Mouse (Mus musculus): ENCODE data around the gene Itga7. TPM values are rescaled to one million over a fixed set of nuclear protein-coding genes. Genes with fewer than 3 reads are reported as not detected.

Itga7 gene
- 0.66 and 0.70 TPM in 2 replicates for polyA plus RNA-seq (2015; fragmentation: Nextera tagmentation; extraction: Ambion mirVana)

GRCm38 (mm10) chr10:128933574-128933973 is at the start of gene Itga7:
Gene Itga7, plus strand, starts transcription at chr10:128933818.
- 0 out of 2 replicates have a peak within 1 kb of the TSS, but pooled peaks have one; percentile 11 for H3K9ac ChIP-seq (replicated peaks)
- H3K4me3 ChIP-seq (ENCODE audit: low read depth, low read length), result peak within 1 kb of the TSS; percentile 37
- H3K27ac ChIP-seq (ENCODE audit: low read depth), result no peak within 1 kb of the TSS
- 0 out of 2 replicates have a peak, but pooled peaks cover 4% of the 10 kb centered on the region for H3K4me1 ChIP-seq (ENCODE audit: insufficient read depth)
- DNase-seq (peak; percentile 52), ATAC-seq (no peak)
- H3K27me3 ChIP-seq (ENCODE audit: insufficient read depth, low read length), result peaks cover 58% of the 10 kb centered on the region
- peak within 1 kb of the TSS; percentile 60 for H3K4me2 ChIP-seq (ENCODE audit: low read depth, low read length)
- H3K36me3 ChIP-seq (replicated peaks; ENCODE audit: insufficient read depth, low read length), result no peaks in the 10 kb centered on the region
- H3K9me3 ChIP-seq (ENCODE audit: low read length), result no peaks in the 10 kb centered on the region
- WGBS (ENCODE audit: insufficient replicate concordance), result under 1% methylated on average over 26 of the region's 26 CpGs
- no peak for TF ChIP-seq EP300 (IDR thresholded peaks at IDR 0.05; ENCODE audit: low read depth)

GRCm38 (mm10) chr10:128888941-128889827 is 44.4 kb upstream of the Itga7 start:
- H3K4me3 ChIP-seq (ENCODE audit: low read depth, low read length), result 0 out of 2 replicates have a peak overlapping the region, but pooled peaks have one; percentile 10
- H3K27me3 ChIP-seq (ENCODE audit: insufficient read depth, low read length), result peaks cover 32% of the 10 kb centered on the region
- H3K4me1 ChIP-seq (ENCODE audit: insufficient read depth), result peaks cover 14% of the 10 kb centered on the region
- TF ChIP-seq CTCF (IDR thresholded peaks at IDR 0.05; ENCODE audit: low read depth), result no peak
- TF ChIP-seq EP300 (IDR thresholded peaks at IDR 0.05; ENCODE audit: low read depth), result no peak
- DNase-seq, result no peak
- H3K9me3 ChIP-seq (ENCODE audit: low read length), result no peaks in the 10 kb centered on the region
- H3K27ac ChIP-seq (ENCODE audit: low read depth), result no peak overlapping the region
- peak; percentile 64 for ATAC-seq
- H3K9ac ChIP-seq (replicated peaks), result no peak overlapping the region; the same call in 1 of the 2 replicates
- WGBS (ENCODE audit: insufficient replicate concordance), result 7% methylated on average over 7 of the region's 7 CpGs
- H3K4me2 ChIP-seq (ENCODE audit: low read depth, low read length), result peak overlapping the region; percentile 38
- no peaks in the 10 kb centered on the region for H3K36me3 ChIP-seq (replicated peaks; ENCODE audit: insufficient read depth, low read length)

GRCm38 (mm10) chr10:128889846-128890245 is 43.8 kb upstream of the Itga7 start:
- H3K4me3 ChIP-seq (ENCODE audit: low read depth, low read length), result no peak overlapping the region
- no peaks in the 10 kb centered on the region for H3K9me3 ChIP-seq (ENCODE audit: low read length)
- H3K27me3 ChIP-seq (ENCODE audit: insufficient read depth, low read length), result peaks cover 39% of the 10 kb centered on the region
- H3K4me1 ChIP-seq (ENCODE audit: insufficient read depth), result peaks cover 14% of the 10 kb centered on the region
- H3K9ac ChIP-seq (replicated peaks), result no peak overlapping the region
- ATAC-seq (no peak), DNase-seq (no peak)
- H3K27ac ChIP-seq (ENCODE audit: low read depth), result no peak overlapping the region
- WGBS (ENCODE audit: insufficient replicate concordance), result 32% methylated on average over 2 of the region's 2 CpGs
- H3K4me2 ChIP-seq (ENCODE audit: low read depth, low read length), result no peak overlapping the region
- no peaks in the 10 kb centered on the region for H3K36me3 ChIP-seq (replicated peaks; ENCODE audit: insufficient read depth, low read length)
- TF ChIP-seq CTCF (IDR thresholded peaks at IDR 0.05; ENCODE audit: low read depth) (no peak), EP300 (IDR thresholded peaks at IDR 0.05; ENCODE audit: low read depth) (no peak)

GRCm38 (mm10) chr10:128890383-128891295 is 43.0 kb upstream of the Itga7 start:
- Histone ChIP-seq H3K4me3 (ENCODE audit: low read depth, low read length) (peak overlapping the region; percentile 44), H3K27me3 (ENCODE audit: insufficient read depth, low read length) (peaks cover 41% of the 10 kb centered on the region), H3K27ac (ENCODE audit: low read depth) (no peak overlapping the region)

GRCm38 (mm10) chr10:128891296-128892094 is 42.1 kb upstream of the Itga7 start, which contains the start of gene Gdf11:
Gene Gdf11, minus strand, starts transcription at chr10:128891718.
- DNase-seq (peak; percentile 42), ATAC-seq (peak; percentile 17)
- Histone ChIP-seq H3K4me3 (ENCODE audit: low read depth, low read length) (peak within 1 kb of the TSS; percentile 44), H3K36me3 (replicated peaks; ENCODE audit: insufficient read depth, low read length) (no peaks in the 10 kb centered on the region), H3K4me1 (ENCODE audit: insufficient read depth) (peaks cover 20% of the 10 kb centered on the region), H3K9me3 (ENCODE audit: low read length) (no peaks in the 10 kb centered on the region), H3K27me3 (ENCODE audit: insufficient read depth, low read length) (peaks cover 50% of the 10 kb centered on the region), H3K9ac (replicated peaks) (peak within 1 kb of the TSS; percentile 39), H3K4me2 (ENCODE audit: low read depth, low read length) (peak within 1 kb of the TSS; percentile 71), H3K27ac (ENCODE audit: low read depth) (no peak within 1 kb of the TSS)
- WGBS (ENCODE audit: insufficient replicate concordance), result under 1% methylated on average over 62 of the region's 89 CpGs
- TF ChIP-seq EP300 (IDR thresholded peaks at IDR 0.05; ENCODE audit: low read depth) (no peak), CTCF (IDR thresholded peaks at IDR 0.05; ENCODE audit: low read depth) (no peak)

More at GRCm38 (mm10) chr10:128890383-128891295, 43.0 kb upstream of the Itga7 start:
- peaks cover 15% of the 10 kb centered on the region for H3K4me1 ChIP-seq (ENCODE audit: insufficient read depth)
- H3K36me3 ChIP-seq (replicated peaks; ENCODE audit: insufficient read depth, low read length), result no peaks in the 10 kb centered on the region
- H3K9ac ChIP-seq (replicated peaks), result peak overlapping the region; percentile 39; the same call in 1 of the 2 replicates
- TF ChIP-seq CTCF (IDR thresholded peaks at IDR 0.05; ENCODE audit: low read depth), result no peak
- no peak for TF ChIP-seq EP300 (IDR thresholded peaks at IDR 0.05; ENCODE audit: low read depth)
- H3K9me3 ChIP-seq (ENCODE audit: low read length), result no peaks in the 10 kb centered on the region
- H3K4me2 ChIP-seq (ENCODE audit: low read depth, low read length), result peak overlapping the region; percentile 71
- DNase-seq (no peak), ATAC-seq (0 out of 2 replicates have a peak, but pooled peaks have one; percentile 7)
- WGBS (ENCODE audit: insufficient replicate concordance), result 3% methylated on average over 40 of the region's 40 CpGs
